Mouse (Mus musculus) limb, embryonic 15.5 days (tissue): ENCODE measurements at regions not wholly inside any gene's neighbourhood (a gene's known extent, or its start where the extent isn't known, plus 50 kb on each side); places are given as distances from the start of the nearest gene placed in this dataset.

ENCODE experiments used
- ATAC-seq: fragments of 200-750 bp; cut with Nextera tagmentation; 2 replicates; pipeline ENCODE4 v1.8.0; 2017; ENCODE audit warnings: low read depth, moderate TSS enrichment; ENCODE audit not compliant: insufficient number of reproducible peaks, low FRiP score, low TSS enrichment
- H3K27ac ChIP-seq: fragments of 300-500 bp; sonication (generic); 2 replicates; pipeline ENCODE4 v1.5.1; 2015; ENCODE audit warnings: moderate library complexity, mild to moderate bottlenecking, inconsistent platforms
- H3K27me3 ChIP-seq: fragments of 300-500 bp; sonication (generic); 2 replicates; pipeline ENCODE4 v1.6.1; 2015; ENCODE audit warnings: inconsistent platforms
- H3K36me3 ChIP-seq: fragments of 300-500 bp; sonication (generic); 2 replicates; pipeline ENCODE4 v1.6.1; 2015; ENCODE audit warnings: inconsistent platforms
- H3K4me1 ChIP-seq: fragments of 300-500 bp; sonication (generic); 2 replicates; pipeline ENCODE4 v1.6.1; 2015; ENCODE audit warnings: inconsistent platforms
- H3K4me2 ChIP-seq: fragments of 300-500 bp; sonication (generic); 2 replicates; pipeline ENCODE4 v1.6.1; 2015; ENCODE audit warnings: mild to moderate bottlenecking, inconsistent platforms
- H3K4me3 ChIP-seq: fragments of 300-500 bp; sonication (generic); 2 replicates; pipeline ENCODE4 v1.5.1; 2015; ENCODE audit warnings: mild to moderate bottlenecking, inconsistent platforms
- H3K9ac ChIP-seq: fragments of 300-500 bp; sonication (generic); 2 replicates; pipeline ENCODE4 v1.6.1; 2015; ENCODE audit warnings: inconsistent platforms
- H3K9me3 ChIP-seq: fragments of 300-500 bp; sonication (generic); 2 replicates; pipeline ENCODE4 v1.6.1; 2016; ENCODE audit warnings: inconsistent platforms
- WGBS: fragments of 180-500 bp; shearing (Covaris S2); methylation state at CpG from one replicate; pipeline ENCODE4 v1.1.7; 2015; 5-methylcytosine and 5-hydroxymethylcytosine counted together

GRCm38 (mm10) chr8:89304116-89304515 is 260.2 kb upstream of the Sall1 start:
- Histone ChIP-seq H3K4me1 (no peaks in the 10 kb centered on the region), H3K4me3 (no peak overlapping the region), H3K9me3 (no peaks in the 10 kb centered on the region), H3K27me3 (no peaks in the 10 kb centered on the region; the same call in 1 of the 2 replicates), H3K9ac (no peak overlapping the region), H3K36me3 (no peaks in the 10 kb centered on the region), H3K27ac (no peak overlapping the region), H3K4me2 (no peak overlapping the region)
- WGBS = 72% methylated on average over 10 of the region's 10 CpGs
- ATAC-seq = no peak

- Histone ChIP-seq H3K27me3 (no peaks in the 10 kb centered on the region), H3K27ac (no peak overlapping the region), H3K9me3 (no peaks in the 10 kb centered on the region), H3K4me3 (no peak overlapping the region), H3K36me3 (no peaks in the 10 kb centered on the region), H3K4me1 (no peaks in the 10 kb centered on the region), H3K9ac (no peak overlapping the region), H3K4me2 (no peak overlapping the region)
- no peak for ATAC-seq
- WGBS = 82% methylated on average over 4 of the region's 4 CpGs
Observed at GRCm38 (mm10) chr8:89303326-89303725, 259.4 kb upstream of the Sall1 start.

- Histone ChIP-seq H3K36me3 (no peaks in the 10 kb centered on the region), H3K4me2 (no peak overlapping the region), H3K4me3 (no peak overlapping the region), H3K4me1 (no peaks in the 10 kb centered on the region), H3K9me3 (no peaks in the 10 kb centered on the region), H3K27ac (no peak overlapping the region), H3K27me3 (no peaks in the 10 kb centered on the region), H3K9ac (no peak overlapping the region)
- ATAC-seq = no peak
- 77% methylated on average over 4 of the region's 4 CpGs for WGBS
Observed at GRCm38 (mm10) chr8:89299637-89300036, 255.7 kb upstream of the Sall1 start.

- H3K27me3 ChIP-seq = no peaks in the 10 kb centered on the region
- ATAC-seq = no peak
- 63% methylated on average over 5 of the region's 5 CpGs for WGBS
- no peaks in the 10 kb centered on the region for H3K36me3 ChIP-seq
- H3K4me3 ChIP-seq = no peak overlapping the region
- H3K9ac ChIP-seq = no peak overlapping the region
- no peak overlapping the region for H3K4me2 ChIP-seq
- no peaks in the 10 kb centered on the region for H3K4me1 ChIP-seq
- no peak overlapping the region for H3K27ac ChIP-seq
- H3K9me3 ChIP-seq = no peaks in the 10 kb centered on the region
Observed at GRCm38 (mm10) chr8:89295686-89296085, 251.7 kb upstream of the Sall1 start.

GRCm38 (mm10) chr8:89289017-89289416 is 245.1 kb upstream of the Sall1 start:
- H3K4me3 ChIP-seq = no peak overlapping the region
- WGBS = 17% methylated on average over 5 of the region's 5 CpGs
- H3K27ac ChIP-seq = no peak overlapping the region
- H3K4me2 ChIP-seq = no peak overlapping the region
- no peaks in the 10 kb centered on the region for H3K27me3 ChIP-seq
- H3K9ac ChIP-seq = no peak overlapping the region
- H3K36me3 ChIP-seq = no peaks in the 10 kb centered on the region
- ATAC-seq = no peak
- H3K9me3 ChIP-seq = no peaks in the 10 kb centered on the region
- no peaks in the 10 kb centered on the region for H3K4me1 ChIP-seq

GRCm38 (mm10) chr8:89284871-89285564 is 241.1 kb upstream of the Sall1 start:
- no peaks in the 10 kb centered on the region for H3K4me1 ChIP-seq
- WGBS = 76% methylated on average over 14 of the region's 14 CpGs
- H3K27me3 ChIP-seq = no peaks in the 10 kb centered on the region
- H3K4me2 ChIP-seq = no peak overlapping the region
- no peak overlapping the region for H3K27ac ChIP-seq
- no peaks in the 10 kb centered on the region for H3K36me3 ChIP-seq
- H3K4me3 ChIP-seq = no peak overlapping the region
- no peaks in the 10 kb centered on the region for H3K9me3 ChIP-seq
- no peak for ATAC-seq
- H3K9ac ChIP-seq = no peak overlapping the region

- Histone ChIP-seq H3K36me3 (no peaks in the 10 kb centered on the region), H3K9ac (no peak overlapping the region), H3K4me3 (no peak overlapping the region), H3K9me3 (no peaks in the 10 kb centered on the region), H3K27ac (no peak overlapping the region), H3K4me2 (no peak overlapping the region), H3K27me3 (no peaks in the 10 kb centered on the region), H3K4me1 (no peaks in the 10 kb centered on the region)
- 72% methylated on average over 17 of the region's 17 CpGs for WGBS
- ATAC-seq = no peak
Observed at GRCm38 (mm10) chr8:89283105-89284096, 239.4 kb upstream of the Sall1 start.

GRCm38 (mm10) chr8:89279844-89280243 is 235.9 kb upstream of the Sall1 start:
- no peaks in the 10 kb centered on the region for H3K36me3 ChIP-seq
- no peak overlapping the region for H3K27ac ChIP-seq
- no peak overlapping the region for H3K9ac ChIP-seq
- H3K27me3 ChIP-seq = no peaks in the 10 kb centered on the region
- ATAC-seq = no peak
- no peak overlapping the region for H3K4me3 ChIP-seq
- H3K4me1 ChIP-seq = no peaks in the 10 kb centered on the region
- H3K9me3 ChIP-seq = no peaks in the 10 kb centered on the region
- WGBS = 72% methylated on average over 3 of the region's 3 CpGs
- no peak overlapping the region for H3K4me2 ChIP-seq

- Histone ChIP-seq H3K4me3 (no peak overlapping the region), H3K9me3 (no peaks in the 10 kb centered on the region), H3K4me1 (no peaks in the 10 kb centered on the region), H3K27me3 (no peaks in the 10 kb centered on the region), H3K9ac (no peak overlapping the region), H3K4me2 (no peak overlapping the region), H3K27ac (no peak overlapping the region), H3K36me3 (no peaks in the 10 kb centered on the region)
- no peak for ATAC-seq
- 84% methylated on average over 6 of the region's 6 CpGs for WGBS
Observed at GRCm38 (mm10) chr8:89279142-89279541, 235.2 kb upstream of the Sall1 start.

- 53% methylated on average over 4 of the region's 4 CpGs for WGBS
- Histone ChIP-seq H3K27me3 (peaks cover 18% of the 10 kb centered on the region), H3K4me2 (no peak overlapping the region), H3K9me3 (no peaks in the 10 kb centered on the region), H3K36me3 (no peaks in the 10 kb centered on the region), H3K9ac (no peak overlapping the region), H3K4me3 (no peak overlapping the region), H3K4me1 (peaks cover 14% of the 10 kb centered on the region), H3K27ac (no peak overlapping the region)
- no peak for ATAC-seq
Observed at GRCm38 (mm10) chr8:89273276-89273675, 229.3 kb upstream of the Sall1 start.

- peak overlapping the region; percentile 57 for H3K4me2 ChIP-seq
- H3K4me1 ChIP-seq = peaks cover 14% of the 10 kb centered on the region
- 0 out of 2 replicates have a peak overlapping the region, but pooled peaks have one; percentile 26 for H3K9ac ChIP-seq
- under 1% methylated on average over 28 of the region's 28 CpGs for WGBS
- H3K27me3 ChIP-seq = peaks cover 18% of the 10 kb centered on the region
- H3K9me3 ChIP-seq = no peaks in the 10 kb centered on the region
- peak overlapping the region; percentile 40 for H3K4me3 ChIP-seq
- no peak overlapping the region for H3K27ac ChIP-seq
- no peaks in the 10 kb centered on the region for H3K36me3 ChIP-seq
- no peak for ATAC-seq
Observed at GRCm38 (mm10) chr8:89272381-89272815, 228.4 kb upstream of the Sall1 start.
